Mouse (Mus musculus) macrophage (primary cell): Measurements from ENCODE around the gene Pthlh. TPM values are rescaled to one million over a fixed set of nuclear protein-coding genes. Genes with fewer than 3 reads are reported as not detected.
"Not testable (repeated sequence)": the region's sequence is repeated elsewhere in the genome, so short reads cannot be mapped to it uniquely, and the experiment has no call there.

Source experiments
- H3K27ac ChIP-seq: fragments of 350-480 bp; formaldehyde crosslinking; 2 replicates; pipeline ENCODE4 v1.9.0; 2021
- H3K36me3 ChIP-seq: fragments of 350-480 bp; formaldehyde crosslinking; 2 replicates; pipeline ENCODE4 v1.9.0; 2021; ENCODE audit errors: inconsistent target
- H3K4me3 ChIP-seq: fragments of 350-480 bp; formaldehyde crosslinking; 2 replicates; pipeline ENCODE4 v1.9.0; 2021; ENCODE audit errors: inconsistent target
- H3K79me2 ChIP-seq: fragments of 350-480 bp; formaldehyde crosslinking; 2 replicates; pipeline ENCODE4 v1.9.0; 2021; ENCODE audit errors: inconsistent target
- WGBS: methylation state at CpG from one replicate; pipeline ENCODE4 v1.1.7; 2026; ENCODE audit warnings: inconsistent platforms; ENCODE audit not compliant: missing documents; 5-methylcytosine and 5-hydroxymethylcytosine counted together
- polyA plus RNA-seq: library from polyadenylated mRNA; stranded (reverse); fragments of 250-400 nt; gene quantifications from 3 replicates; pipeline ENCODE4 v1.2.4, GENCODE M21; 2018; ENCODE audit warnings: inconsistent platforms
- total RNA-seq, 78 experiments: library from RNA; depleted of rRNA; stranded (reverse); fragments of 250-400 nt; gene quantifications; 1 replicate in 9 of 78; 2 replicates in 24 of 78; 3 replicates in 43 of 78; 4 replicates in 2 of 78; pipeline ENCODE4 v1.2.4; 2018; ENCODE audit warnings: inconsistent platforms in 56 of 78

Pthlh gene
- total RNA-seq (2018; cell fraction: chromatin; rRNA removed): not detected
- not detected for total RNA-seq (2018; cell fraction: cytosol; rRNA removed)
- total RNA-seq (2018; cell fraction: nucleus; rRNA removed): not detected
- polyA plus RNA-seq: not detected in 3 replicates

GRCm38 (mm10) chr6:147263587-147264565, at the start of gene Pthlh:
Pthlh (minus strand) TSS chr6:147264183.
- Histone ChIP-seq H3K27ac (no peak within 1 kb of the TSS), H3K4me3 (no peak within 1 kb of the TSS), H3K79me2 (no peaks in the 10 kb centered on the region), H3K36me3 (no peaks in the 10 kb centered on the region)
- whole genome bisulfite sequencing: 3% methylated on average over 57 of the region's 68 CpGs

- Histone ChIP-seq H3K27ac (no peak overlapping the region), H3K79me2 (no peaks in the 10 kb centered on the region), H3K36me3 (no peaks in the 10 kb centered on the region), H3K4me3 (no peak overlapping the region)
Observed at GRCm38 (mm10) chr6:147313331-147313730, 49.3 kb upstream of the Pthlh start.

DNA sequence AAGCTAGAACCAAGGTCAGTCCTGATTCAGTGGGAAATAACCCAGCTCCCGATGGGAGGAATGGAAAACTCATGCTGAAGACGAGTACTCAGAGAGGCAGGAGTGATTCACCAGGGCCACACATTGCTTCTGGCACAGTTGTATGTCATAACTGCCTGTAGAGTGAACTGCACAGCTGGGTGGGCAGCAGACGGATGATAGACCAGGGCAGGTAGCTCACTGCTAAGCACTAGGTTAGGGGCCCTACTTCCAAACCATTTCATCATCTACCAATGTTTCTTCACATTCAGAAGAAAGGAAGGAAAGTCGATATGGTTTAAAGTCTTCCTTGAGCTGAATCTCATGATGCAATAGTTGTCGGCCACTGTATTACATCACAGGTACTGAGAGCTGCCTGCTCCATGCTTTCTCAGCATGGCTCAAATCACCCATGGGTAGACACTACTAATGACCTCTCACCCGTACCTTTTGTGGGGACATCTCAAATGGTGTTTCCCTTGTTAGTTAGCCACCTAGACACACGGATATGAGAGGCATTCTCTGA, 46.5 kb upstream of the Pthlh start:
- no peak overlapping the region for H3K4me3 ChIP-seq
- no peak overlapping the region for H3K27ac ChIP-seq
- H3K79me2 ChIP-seq: no peaks in the 10 kb centered on the region
- H3K36me3 ChIP-seq: no peaks in the 10 kb centered on the region
- WGBS: 47% methylated on average over 7 of the region's 7 CpGs

DNA sequence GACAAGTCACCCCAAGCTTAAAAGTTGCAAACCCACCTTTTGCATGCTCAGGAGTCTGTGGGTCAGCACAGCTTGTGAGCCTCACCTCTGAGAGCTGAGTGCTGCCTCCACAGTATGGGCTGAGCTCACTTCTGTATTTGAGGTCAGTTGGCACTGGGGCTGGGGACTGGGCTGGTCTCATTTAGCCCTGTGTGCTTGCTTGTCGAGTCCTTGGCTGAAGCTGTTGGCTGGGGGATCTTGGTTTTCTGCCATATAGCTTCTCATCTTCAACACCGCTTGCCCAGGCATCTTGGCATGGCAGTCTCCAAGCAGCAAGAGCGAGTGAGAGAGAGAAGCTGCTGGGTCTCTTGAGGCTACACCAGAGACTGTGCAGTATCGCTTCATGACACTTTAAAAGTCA, 46.1 kb upstream of the Pthlh start:
- no peak overlapping the region for H3K27ac ChIP-seq
- 91% methylated on average over 4 of the region's 4 CpGs for WGBS
- H3K79me2 ChIP-seq: no peaks in the 10 kb centered on the region
- no peak overlapping the region for H3K4me3 ChIP-seq
- no peaks in the 10 kb centered on the region for H3K36me3 ChIP-seq

GRCm38 (mm10) chr6:147304236-147304635, 40.3 kb upstream of the Pthlh start:
- not testable (repeated sequence) for H3K27ac ChIP-seq, H3K4me3 ChIP-seq, H3K36me3 ChIP-seq, H3K79me2 ChIP-seq
- 36% methylated on average over 3 of the region's 9 CpGs for WGBS

DNA sequence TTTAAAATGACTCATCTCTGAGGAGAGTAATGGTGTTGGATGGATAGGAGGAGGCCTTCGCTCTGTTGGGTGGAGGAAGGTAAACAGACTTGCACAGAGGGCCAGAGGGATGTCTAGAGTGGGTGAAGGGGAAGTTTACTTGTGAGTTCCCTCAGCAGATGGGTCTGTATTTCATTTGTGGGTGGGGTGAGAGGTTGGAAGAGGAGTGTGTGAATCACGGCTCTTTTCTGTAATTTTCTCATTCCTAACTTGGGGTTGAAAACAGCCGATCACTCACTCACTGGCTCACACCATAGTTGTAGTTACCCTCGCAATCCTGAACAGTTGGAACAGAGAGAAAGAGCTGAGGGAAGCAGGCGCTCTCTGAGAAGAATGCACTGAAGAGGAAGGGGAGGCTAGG, 35.6 kb upstream of the Pthlh start:
- WGBS: 89% methylated on average over 5 of the region's 5 CpGs
- Histone ChIP-seq H3K79me2 (no peaks in the 10 kb centered on the region), H3K4me3 (no peak overlapping the region), H3K36me3 (no peaks in the 10 kb centered on the region), H3K27ac (no peak overlapping the region)

DNA sequence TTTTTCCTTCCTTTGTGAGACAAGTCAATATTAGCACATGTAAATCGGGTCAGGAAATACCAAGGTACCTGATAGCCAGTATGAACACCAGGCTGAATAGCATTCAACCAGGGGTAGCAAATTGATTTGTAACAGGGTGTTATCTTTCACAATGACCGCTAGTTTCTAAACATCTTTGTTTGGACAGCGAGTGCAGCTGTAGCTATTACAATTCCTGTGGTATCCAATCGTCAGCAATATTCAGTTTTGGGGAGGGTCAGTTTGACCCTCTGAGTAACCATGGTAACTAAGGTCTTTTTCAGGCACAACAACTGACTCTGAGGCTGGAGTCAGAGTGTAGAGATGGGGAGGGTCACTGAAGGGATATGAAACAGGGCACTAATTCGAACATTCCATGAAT, 15.3 kb upstream of the Pthlh start:
- Histone ChIP-seq H3K79me2 (no peaks in the 10 kb centered on the region), H3K4me3 (no peak overlapping the region), H3K27ac (no peak overlapping the region), H3K36me3 (no peaks in the 10 kb centered on the region)
- WGBS: 86% methylated on average over 5 of the region's 5 CpGs

GRCm38 (mm10) chr6:147268143-147268790, 4.3 kb upstream of the Pthlh start:
- Histone ChIP-seq H3K27ac (no peak overlapping the region), H3K36me3 (no peaks in the 10 kb centered on the region), H3K4me3 (no peak overlapping the region), H3K79me2 (no peaks in the 10 kb centered on the region)
- WGBS: 6% methylated on average over 19 of the region's 19 CpGs

- Histone ChIP-seq H3K79me2 (no peaks in the 10 kb centered on the region), H3K36me3 (no peaks in the 10 kb centered on the region), H3K4me3 (no peak overlapping the region), H3K27ac (no peak overlapping the region)
- WGBS: 70% methylated on average over 6 of the region's 6 CpGs
Observed at GRCm38 (mm10) chr6:147266466-147266865, 2.5 kb upstream of the Pthlh start.

GRCm38 (mm10) chr6:147263178-147263577, 805 bp downstream of the Pthlh start:
- Histone ChIP-seq H3K36me3 (no peaks in the 10 kb centered on the region), H3K79me2 (no peaks in the 10 kb centered on the region), H3K27ac (no peak overlapping the region), H3K4me3 (no peak overlapping the region)
- WGBS: 4% methylated on average over 19 of the region's 21 CpGs

DNA sequence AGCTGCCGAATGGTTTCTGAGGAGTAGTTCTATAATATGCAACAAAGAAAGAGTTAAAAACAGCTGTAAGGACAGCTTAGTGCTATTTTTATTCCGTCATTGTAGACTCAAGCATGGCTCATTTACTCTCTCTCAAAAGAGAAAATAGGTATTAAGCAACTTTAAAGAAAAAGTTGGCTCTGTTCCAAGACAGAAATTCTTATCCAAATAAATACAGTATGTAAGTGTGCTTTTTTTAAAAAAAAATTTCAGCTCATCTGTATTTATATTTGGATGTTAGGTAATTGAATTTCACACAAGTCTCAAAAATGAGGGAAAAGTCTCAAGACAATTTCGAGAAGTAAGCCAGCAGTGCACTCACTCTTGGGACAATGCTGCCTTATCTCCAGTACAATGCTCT, 2.4 kb downstream of the Pthlh start:
- no peak overlapping the region for H3K4me3 ChIP-seq
- no peaks in the 10 kb centered on the region for H3K79me2 ChIP-seq
- no peak overlapping the region for H3K27ac ChIP-seq
- H3K36me3 ChIP-seq: no peaks in the 10 kb centered on the region
- 58% methylated on average over 3 of the region's 3 CpGs for WGBS

GRCm38 (mm10) chr6:147260766-147261165, 3.2 kb downstream of the Pthlh start:
- H3K4me3 ChIP-seq: no peak overlapping the region
- 73% methylated on average over 3 of the region's 3 CpGs for WGBS
- no peaks in the 10 kb centered on the region for H3K79me2 ChIP-seq
- no peaks in the 10 kb centered on the region for H3K36me3 ChIP-seq
- no peak overlapping the region for H3K27ac ChIP-seq

- WGBS: 90% methylated on average over 3 of the region's 3 CpGs
- Histone ChIP-seq H3K4me3 (no peak overlapping the region), H3K79me2 (no peaks in the 10 kb centered on the region), H3K36me3 (no peaks in the 10 kb centered on the region), H3K27ac (no peak overlapping the region)
Observed at GRCm38 (mm10) chr6:147247782-147248181, 16.2 kb downstream of the Pthlh start.

GRCm38 (mm10) chr6:147244294-147244693, 19.7 kb downstream of the Pthlh start:
- Histone ChIP-seq H3K36me3 (no peaks in the 10 kb centered on the region), H3K27ac (no peak overlapping the region), H3K79me2 (no peaks in the 10 kb centered on the region), H3K4me3 (no peak overlapping the region)

GRCm38 (mm10) chr6:147243655-147244054, 20.3 kb downstream of the Pthlh start:
- Histone ChIP-seq H3K27ac (no peak overlapping the region), H3K36me3 (no peaks in the 10 kb centered on the region), H3K4me3 (no peak overlapping the region), H3K79me2 (no peaks in the 10 kb centered on the region)
- WGBS: 62% methylated on average over 5 of the region's 5 CpGs
